Mouse (Mus musculus) CD4-positive, CD25-positive, alpha-beta regulatory T cell, adult 2 months (primary cell): ENCODE measurements at regions not wholly inside any gene's neighbourhood (a gene's known extent, or its start where the extent isn't known, plus 50 kb on each side); places are given as distances from the start of the nearest gene placed in this dataset.

Source experiments
- DNase-seq: peaks from one replicate; pipeline ENCODE4 v3.0.0-alpha.2; 2012; ENCODE audit warnings: low read depth, low spot score

DNA sequence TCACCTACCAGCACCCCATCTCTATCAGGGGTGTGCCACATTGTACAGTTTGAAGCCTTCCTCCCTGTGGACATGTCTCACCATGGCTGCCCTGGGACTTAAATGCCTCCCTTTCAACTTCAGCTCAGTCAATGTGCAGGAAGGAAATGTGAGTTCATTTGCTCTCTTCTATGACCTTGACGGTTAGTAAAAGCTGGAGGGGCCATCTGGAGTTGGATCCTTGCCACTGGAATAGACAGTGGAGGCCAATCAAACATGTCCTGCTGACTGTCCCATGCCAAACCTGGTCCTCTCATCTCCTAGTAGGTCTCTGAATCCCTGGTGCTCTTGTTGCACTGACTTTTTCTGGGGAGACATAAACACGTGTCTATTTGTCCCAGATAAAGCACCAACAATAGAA lies 220.2 kb downstream of the Abcc12 start:
- no peak for DNase-seq

DNA sequence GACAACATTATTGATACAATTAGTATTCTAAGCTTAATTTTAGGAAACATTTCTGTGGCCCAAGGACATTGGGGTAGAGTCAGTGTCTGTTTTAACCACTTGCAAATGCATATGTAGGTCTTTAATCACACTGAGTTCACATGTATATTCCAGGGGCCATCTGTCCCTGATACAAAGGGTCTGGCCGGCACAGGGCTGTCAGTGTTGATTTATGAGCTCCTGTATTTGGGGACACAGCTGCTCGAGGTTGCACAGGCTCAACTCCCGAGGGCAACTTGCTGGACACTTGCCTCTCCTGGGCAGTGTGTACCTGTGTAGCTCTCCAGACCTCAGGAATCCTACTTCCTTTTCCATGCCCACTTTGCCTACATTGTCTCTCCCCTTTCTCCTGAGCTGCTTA lies 221.0 kb downstream of the Abcc12 start:
- DNase-seq: no peak

DNA sequence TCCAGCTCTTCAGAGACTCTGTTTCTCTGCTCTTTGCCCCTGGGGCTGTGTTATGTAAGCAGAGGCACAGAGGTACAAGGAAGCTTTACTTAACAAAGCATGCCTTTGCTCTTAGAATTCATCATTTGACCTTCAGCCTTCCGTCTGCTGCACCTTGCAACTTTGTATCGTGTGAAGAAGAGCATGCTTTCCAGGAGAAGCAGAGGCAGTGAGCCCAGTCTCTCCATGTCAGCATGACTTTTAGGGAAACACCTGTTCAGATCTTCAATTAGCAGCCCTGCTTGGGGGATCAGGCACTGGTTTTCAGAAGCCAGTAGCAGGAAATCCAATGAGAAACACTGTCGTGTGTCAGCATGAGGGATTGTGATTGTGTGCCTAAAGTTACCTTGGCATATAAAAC lies 226.7 kb downstream of the Abcc12 start:
- no peak for DNase-seq

DNA sequence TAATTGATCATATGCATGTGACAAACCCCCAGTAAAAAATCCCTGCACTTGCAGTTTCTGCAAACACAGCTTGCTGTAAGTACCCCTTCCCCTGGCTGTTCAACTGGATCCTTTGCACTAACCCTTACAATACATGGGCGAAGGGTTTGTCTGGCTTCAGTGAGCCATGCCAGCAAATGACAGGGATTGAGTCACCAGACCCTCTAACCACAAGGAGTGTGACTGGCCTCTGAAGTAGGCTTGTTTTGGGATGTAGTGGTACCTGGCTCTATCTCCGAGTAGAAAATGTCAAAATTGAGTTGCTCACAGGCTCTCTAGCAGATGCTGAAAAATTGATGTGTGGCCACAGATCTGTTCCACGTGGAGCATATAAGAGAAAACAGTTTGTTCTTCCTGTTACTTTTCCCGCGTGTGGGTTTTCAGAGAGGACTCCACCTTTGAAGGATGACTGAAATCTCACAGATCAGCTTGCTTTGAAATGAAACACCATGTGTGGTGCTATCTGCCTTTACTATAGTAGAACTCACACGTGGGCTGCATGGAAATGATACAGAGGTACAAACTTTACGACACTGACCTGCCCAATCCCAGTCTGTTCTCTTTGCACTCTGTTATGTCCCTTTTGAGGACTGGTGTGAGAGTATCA lies 228.8 kb downstream of the Abcc12 start:
- DNase-seq: no peak

DNA sequence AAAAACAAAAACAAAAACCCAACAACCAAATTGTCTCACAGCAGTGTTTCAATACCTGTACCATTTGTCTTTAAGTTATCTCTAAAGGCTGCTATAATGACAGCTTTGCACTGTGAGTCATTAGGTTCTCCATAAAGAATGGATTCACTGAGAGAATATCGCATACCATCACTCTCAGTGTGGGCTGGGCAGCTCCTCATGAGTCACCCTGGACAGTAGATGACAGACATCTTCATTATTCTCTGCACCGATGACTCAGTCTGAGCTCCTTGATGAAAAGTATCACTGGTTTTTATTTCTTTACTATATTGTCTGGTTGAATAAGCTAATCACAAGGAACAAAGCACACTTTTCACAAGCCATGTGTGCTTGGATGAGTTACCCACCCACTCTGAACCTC lies 230.4 kb downstream of the Abcc12 start:
- DNase-seq: no peak

DNA sequence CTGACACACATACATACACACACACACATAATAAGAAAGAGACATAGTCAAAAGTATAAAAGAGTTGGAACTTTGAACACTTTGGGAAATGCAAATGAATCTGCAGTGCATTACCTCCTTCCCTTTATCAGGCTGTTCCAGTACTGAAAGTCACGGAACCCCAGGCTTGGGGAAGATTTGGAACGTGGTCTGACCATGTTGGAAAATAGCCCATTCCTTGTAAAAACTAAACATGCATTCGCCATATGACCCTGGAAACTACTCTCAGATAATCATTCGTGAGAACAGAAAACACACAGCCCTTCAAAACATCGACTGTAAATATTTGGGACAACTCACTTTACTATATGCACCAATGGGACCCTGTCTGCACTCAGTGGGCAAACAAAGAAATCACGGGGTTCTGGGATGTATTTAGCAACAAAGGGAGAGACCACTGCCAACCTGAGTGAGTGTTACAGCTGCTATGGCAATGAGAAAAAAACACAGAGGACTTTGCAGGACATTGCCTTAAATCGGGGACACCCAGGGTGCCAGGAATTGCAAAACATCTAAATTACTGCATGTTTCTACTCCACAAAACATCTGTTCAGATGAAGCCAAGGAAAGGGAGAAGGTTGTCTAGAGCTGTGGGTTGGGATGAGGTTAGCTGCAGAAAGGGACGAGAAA lies 238.3 kb downstream of the Abcc12 start:
- no peak for DNase-seq

DNA sequence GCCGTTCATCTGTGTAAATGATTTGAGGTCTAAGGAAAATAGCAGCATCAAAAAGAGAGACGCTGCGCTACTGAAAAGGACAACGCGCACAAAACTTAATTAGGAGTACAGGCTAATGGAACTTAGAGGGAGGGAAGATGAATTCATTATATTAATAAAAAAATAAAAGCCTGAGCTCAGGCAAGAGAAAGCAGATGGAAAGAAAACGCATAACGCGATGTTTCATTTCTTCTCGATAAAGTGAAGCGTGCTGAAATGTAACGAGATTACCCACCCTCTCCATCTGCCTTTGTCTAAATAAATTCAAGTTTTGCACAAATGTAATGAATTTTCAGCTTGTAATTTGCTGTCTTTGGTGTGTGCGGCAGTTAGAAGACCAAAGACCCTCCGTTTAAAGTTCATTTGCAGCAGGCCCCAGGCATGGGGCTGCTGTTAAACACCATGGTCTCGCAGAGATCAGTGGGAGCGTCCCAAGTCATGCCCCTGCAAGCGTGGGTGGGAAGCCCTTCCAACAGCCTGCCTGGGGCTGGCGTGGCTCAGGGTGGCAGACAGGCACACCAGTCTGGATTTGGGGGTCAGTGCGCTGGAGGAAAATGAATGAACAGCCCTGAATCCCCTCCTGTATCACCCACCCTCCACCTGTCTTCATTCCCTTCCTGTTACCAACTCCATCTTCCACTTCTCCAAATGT lies 241.8 kb downstream of the Abcc12 start:
- DNase-seq: no peak

DNA sequence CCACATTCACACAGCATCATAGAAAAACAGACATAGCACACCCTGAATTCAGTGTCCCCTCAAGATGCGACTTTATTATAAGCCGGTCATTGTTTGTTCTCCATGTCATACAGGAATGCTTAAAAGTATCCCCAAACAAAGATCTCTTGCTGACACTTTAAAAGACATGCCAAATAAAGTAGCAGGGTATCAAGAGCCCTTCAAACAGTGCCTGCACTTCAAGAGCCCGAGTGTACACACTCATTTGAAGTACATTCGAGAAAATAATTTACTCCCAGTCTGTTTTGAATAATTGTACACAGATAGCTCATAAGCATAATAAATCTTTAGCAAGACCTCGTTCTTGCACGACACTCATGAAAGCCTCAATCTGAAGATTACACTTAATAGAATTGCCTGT lies 249.1 kb downstream of the Abcc12 start:
- no peak for DNase-seq

DNA sequence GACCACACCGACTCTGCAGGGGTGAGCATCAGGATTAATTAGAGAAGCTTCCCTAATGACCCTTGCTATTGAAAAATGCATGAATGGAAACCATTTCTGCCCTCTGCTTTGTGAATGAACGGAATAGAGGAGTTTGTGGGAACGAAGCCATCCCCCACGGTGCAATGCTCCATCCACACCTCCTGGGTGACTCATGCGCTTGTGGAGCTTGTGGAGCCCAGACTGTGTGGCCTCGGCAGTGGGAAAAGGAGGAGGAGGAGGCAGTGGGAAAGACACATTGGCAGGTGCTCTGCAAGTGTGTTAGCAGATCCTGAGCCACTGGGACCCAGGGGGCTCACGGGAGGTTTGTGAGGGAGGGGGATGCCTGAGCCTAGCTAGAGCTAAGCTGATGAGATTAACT lies 251.9 kb downstream of the Abcc12 start:
- no peak for DNase-seq

DNA sequence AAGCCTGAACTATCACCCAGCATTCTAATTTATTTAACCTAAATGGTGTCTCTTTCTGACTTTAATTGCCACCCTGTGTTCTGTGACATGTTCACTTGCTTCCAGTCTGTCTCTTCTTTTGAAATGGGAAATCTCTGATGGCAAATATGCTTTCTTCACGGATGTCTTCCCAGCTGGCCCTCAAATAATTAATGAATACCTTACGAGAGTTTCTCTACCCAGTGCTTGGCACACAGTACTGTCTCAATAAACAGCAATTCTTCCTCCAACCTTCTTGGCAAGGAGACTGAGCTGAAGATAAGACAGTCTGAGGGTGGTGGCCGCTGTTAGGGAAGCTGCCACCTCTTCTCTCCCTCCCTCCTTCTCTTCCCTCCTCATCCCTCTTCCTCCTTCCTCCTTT lies 252.5 kb downstream of the Abcc12 start:
- DNase-seq: no peak

DNA sequence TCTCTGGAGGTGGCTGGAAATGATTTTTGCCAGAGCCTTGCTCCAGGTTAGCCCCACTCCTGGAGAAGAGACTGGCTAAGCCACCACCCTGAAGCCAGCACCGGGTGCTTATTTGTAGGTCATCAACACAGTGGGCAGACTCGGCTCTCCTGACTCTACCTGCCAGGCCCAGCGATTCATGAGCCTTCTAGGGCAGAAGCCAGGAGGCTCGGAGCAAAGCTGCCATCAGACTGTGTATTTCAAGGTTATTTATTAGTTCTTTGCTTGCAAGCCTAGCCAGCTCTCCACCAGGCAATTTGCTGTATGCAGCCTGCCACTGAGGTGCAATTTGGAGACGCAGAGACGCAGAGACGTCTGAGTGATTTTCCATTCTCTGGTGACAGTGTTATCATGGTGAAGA lies 255.4 kb downstream of the Abcc12 start:
- DNase-seq: no peak

DNA sequence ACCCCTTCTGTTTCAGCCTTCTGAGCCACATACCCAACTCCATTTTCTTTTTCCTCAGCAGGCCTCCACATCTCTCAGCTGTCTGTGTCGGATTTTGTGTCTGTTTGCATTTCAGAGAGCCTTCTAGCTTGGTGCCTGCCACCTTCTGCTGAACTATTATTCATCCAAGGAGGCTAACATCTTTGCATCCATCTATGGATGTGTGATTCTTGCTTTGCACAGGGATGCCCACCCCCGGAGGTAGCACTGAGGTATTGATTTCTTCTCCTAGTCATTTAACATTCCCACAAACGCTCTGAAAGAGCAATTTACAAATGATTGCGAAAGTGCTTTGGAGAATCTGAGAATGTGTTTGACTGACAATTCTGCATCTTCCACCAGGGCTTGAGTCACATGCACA lies 255.9 kb downstream of the Abcc12 start:
- DNase-seq: no peak

DNA sequence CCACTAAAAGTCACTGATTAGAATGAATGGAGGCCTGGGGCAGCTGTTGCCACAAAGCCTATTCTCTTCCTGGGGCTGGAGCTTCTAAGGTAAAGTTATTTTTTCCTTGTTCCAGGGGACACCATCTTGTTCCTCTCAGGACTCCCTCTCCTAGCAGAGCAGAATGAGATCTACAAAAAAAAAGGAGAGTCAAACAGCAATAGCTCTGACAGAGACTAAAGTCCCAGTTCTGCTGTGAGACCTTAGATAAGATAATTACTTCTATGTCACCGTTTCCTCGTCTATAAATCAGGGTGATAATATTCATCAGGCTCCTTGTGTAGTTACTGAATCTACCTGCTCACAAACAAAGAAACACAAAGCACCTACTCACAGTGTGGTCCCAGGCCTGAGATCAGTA lies 256.7 kb downstream of the Abcc12 start:
- no peak for DNase-seq

DNA sequence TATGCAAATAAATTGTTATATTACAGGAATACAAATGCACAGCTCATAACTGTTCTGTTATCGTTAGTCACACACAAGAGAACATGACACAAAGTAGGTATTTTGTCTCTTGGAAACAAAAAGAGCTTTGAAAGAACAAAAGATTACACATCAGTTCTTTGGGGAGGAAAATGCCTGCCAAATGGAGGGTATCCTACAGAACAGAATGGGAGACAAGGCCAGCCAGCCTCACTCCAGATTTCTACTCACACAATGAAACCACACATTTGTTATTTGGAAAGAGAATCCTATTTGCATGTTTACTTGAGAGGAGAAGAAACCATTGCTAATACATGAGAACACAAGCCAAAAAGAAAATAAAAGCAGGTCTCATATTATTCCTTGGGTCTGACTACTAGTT lies 258.0 kb downstream of the Abcc12 start:
- DNase-seq: no peak

DNA sequence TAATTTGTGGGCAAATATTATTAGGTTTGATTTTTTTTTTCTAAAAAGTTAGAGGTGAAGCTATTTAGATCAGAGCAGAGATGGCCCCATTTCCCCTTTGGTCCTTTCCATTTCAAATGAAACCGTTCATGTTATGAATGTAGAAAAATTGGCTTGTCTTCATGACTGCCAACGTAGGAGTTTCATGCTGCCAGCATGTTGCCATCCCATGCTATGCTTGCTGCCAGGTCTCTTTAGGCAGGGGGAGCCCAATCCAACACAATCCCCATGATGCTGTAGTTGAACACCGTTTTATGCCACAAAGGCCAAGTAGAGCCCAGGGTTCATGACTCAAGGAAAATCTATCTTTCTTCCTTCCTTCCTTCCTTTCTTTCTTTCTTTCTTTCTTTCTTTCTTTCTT lies 259.5 kb downstream of the Abcc12 start:
- DNase-seq: no peak

DNA sequence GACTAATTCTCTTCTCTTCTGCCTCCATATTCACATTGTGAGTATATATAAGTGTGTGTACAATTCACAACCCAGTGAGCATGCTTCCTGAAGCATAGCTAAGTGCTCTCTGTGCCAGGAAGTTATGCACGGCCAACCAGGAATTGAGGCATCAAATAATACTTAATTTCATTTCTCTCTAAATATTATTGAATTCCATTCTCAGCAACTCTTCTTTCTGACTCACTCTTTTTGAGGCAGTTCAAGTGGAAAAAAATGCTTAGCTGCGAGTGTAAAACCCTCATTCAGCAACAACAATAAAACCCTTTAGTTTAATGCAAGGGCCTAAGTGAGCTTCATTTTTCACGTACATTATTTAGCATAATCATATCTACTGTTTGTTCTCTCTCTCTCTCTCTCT lies 262.0 kb downstream of the Abcc12 start:
- no peak for DNase-seq

DNA sequence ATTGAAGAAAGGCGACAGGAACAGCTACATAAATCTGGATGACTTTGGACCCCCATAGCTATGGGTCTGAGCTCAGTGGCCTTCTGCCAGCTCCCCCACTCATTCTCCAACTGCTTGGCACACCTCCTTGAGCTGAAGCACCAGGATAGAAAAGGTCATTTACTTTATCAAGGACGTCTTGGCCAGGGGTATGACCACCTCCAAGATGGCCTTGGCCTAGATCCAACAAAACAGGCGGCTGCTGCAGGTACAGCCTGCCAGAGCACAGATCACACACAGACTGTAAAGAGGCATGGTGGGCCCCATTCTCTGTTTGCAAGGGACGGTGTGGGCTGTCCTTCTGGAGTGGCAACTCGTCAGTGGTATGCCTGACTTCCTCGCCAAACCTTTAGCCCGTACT lies 264.2 kb downstream of the Abcc12 start:
- no peak for DNase-seq

DNA sequence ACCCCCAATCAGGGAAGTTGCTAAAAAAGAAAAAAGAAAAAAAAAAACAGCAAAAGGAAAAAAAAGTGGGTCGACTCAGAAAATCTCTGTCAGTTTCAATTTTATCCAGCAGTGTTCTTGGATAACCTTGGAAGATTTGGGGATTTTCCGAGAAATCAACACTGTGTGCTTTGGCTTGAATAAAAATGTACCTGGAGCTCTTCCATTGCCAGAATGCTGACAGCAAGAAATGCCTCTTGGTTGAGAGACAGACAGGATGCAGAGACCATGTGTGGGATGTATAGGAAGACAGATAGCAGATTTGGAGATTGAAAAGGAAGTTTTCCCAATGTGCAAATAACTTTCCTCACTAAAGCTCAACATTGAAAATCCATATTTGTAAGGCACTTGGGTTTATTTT lies 271.0 kb downstream of the Abcc12 start:
- no peak for DNase-seq

DNA sequence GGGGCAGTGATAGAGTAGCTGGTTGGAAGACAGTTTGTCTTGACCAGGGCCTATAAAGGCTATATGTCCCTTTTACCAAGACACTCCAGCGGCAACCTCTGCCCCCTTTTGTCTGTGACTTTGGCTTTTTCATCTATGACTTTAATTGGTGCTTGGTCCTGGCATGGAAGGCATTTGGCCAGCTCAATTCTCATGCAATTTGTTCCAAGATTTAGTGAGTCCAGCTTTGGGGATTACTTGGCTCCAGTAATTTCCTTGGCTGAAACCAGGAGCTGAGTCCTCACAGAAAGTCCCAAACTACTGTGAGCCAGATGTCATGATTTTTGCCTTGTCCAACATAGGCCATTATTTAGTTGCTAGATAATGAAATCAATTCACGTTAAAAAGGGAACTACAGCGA lies 273.1 kb downstream of the Abcc12 start:
- no peak for DNase-seq

DNA sequence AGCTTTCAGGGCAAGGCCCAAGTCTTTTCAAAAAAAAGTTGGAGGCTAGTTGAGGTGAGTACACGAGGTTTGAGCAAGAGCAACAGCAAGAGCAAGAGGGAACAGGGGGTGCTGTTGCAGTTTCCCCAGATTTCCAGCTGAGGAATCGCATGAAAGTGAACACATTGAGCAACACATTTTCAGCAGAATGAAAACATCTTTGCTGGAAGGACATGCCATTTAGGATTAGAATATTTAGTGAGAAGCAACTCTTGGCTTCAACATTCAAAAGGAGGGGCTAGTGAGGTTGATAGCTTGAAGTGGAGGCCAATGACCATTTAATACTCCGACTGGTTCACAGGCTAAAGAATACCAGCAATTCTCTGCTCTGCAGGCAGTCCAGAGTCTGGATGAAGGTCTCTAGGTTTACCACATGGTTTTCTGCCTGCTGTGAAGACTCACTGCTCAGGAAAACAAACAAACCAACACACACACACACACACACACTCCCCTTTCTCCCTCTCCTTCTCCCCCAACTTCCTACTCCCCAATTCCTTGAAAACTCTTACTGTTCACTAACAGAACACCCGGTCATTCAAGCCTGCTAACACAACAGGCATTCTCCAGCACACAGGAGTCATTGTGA lies 278.5 kb downstream of the Abcc12 start:
- no peak for DNase-seq

DNA sequence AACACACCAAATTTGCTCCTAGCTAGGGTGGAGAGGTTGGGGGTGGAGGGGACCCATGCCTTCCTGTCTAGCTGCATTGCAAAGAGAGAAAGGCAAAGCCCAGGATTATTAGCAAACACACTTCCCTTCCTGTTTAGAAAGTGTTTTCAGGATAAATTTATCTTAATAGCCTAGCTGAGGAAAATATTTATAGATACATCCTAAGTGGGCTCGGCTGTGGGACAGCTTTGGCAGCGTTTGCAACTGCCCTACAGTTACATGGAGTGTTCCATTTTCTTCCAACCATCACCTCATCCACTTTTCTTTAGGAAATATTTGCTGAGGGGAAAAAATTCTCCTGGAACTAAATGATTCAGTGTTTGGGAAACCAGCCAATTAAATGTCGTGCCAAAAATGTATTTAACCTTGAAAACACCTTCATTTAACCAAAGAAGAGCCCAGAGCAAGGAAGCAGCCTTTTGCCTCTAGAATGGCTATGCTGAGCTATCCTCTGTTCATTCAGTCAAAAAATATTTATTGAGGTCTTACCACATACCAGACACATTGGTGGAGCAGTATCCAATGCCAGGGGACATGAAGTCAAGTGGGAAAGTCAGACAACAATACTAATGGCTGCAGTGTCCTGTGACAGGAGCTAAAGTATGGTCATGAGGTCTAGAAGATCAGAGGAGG lies 291.6 kb downstream of the Abcc12 start:
- no peak for DNase-seq

DNA sequence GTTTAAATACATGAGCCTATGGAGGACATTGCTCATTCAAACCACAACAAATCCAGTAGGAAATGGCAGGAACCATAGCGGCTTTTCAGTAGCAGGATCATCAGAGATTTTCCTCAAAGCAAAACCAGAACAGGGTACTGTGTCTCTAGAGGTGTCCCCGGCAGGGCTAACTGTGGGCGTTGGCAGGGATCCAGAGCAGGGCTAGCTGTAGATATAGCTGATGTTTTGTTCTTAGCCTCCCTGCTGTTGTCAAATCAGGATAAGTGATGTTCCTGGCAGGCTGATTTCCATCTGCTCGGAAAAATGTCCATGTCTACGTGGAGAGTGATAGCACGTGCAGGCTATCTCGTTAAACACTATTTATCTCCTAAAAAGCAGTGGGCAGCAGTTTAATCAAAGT lies 297.6 kb downstream of the Abcc12 start:
- no peak for DNase-seq
